Mouse (Mus musculus) cerebral cortex, adult 2 months (tissue): Measurements from ENCODE around the gene Zbtb8os.

Source experiments
- WGBS: fragments of 180-500 bp; shearing (Covaris S2); methylation state at CpG from one replicate; pipeline ENCODE4 v1.1.7; 2018; 5-methylcytosine and 5-hydroxymethylcytosine counted together

The Zbtb8os gene

GRCm38 (mm10) chr4:129376961-129377545 lies 41.6 kb downstream of the Zbtb8os start:
- under 1% methylated on average over 68 of the region's 68 CpGs for WGBS

- WGBS, result 2% methylated on average over 64 of the region's 65 CpGs
Observed at GRCm38 (mm10) chr4:129377601-129378390, 42.3 kb downstream of the Zbtb8os start, which contains the start of gene Zbtb8a. Gene Zbtb8a, minus strand, starts transcription at chr4:129378116.

- 78% methylated on average over 3 of the region's 3 CpGs for WGBS
Observed at GRCm38 (mm10) chr4:129379805-129380204, 44.3 kb downstream of the Zbtb8os start.

GRCm38 (mm10) chr4:129381148-129381547 lies 45.7 kb downstream of the Zbtb8os start:
- 63% methylated on average over 8 of the region's 8 CpGs for WGBS

- 91% methylated on average over 9 of the region's 9 CpGs for WGBS
Observed at GRCm38 (mm10) chr4:129382029-129382428, 46.5 kb downstream of the Zbtb8os start.

- 85% methylated on average over 2 of the region's 2 CpGs for WGBS
Observed at GRCm38 (mm10) chr4:129382488-129382887, 47.0 kb downstream of the Zbtb8os start.

- WGBS, result 91% methylated on average over 3 of the region's 3 CpGs
Observed at GRCm38 (mm10) chr4:129383586-129383985, 48.1 kb downstream of the Zbtb8os start.

GRCm38 (mm10) chr4:129384440-129384839 lies 48.9 kb downstream of the Zbtb8os start:
- WGBS, result 38% methylated on average over 6 of the region's 6 CpGs

GRCm38 (mm10) chr4:129385685-129386084 lies 50.2 kb downstream of the Zbtb8os start:
- WGBS, result 83% methylated on average over 11 of the region's 11 CpGs

GRCm38 (mm10) chr4:129386269-129386946 lies 50.9 kb downstream of the Zbtb8os start:
- 94% methylated on average over 8 of the region's 8 CpGs for WGBS

GRCm38 (mm10) chr4:129386989-129387388 lies 51.5 kb downstream of the Zbtb8os start:
- 83% methylated on average over 2 of the region's 2 CpGs for WGBS

- WGBS, result 84% methylated on average over 5 of the region's 5 CpGs
Observed at GRCm38 (mm10) chr4:129388404-129388803, 52.9 kb downstream of the Zbtb8os start.

GRCm38 (mm10) chr4:129390216-129390743 lies 54.8 kb downstream of the Zbtb8os start:
- 74% methylated on average over 14 of the region's 14 CpGs for WGBS

GRCm38 (mm10) chr4:129390936-129391557 lies 55.6 kb downstream of the Zbtb8os start:
- 85% methylated on average over 7 of the region's 7 CpGs for WGBS

- 60% methylated on average over 12 of the region's 12 CpGs for WGBS
Observed at GRCm38 (mm10) chr4:129394089-129394870, 58.8 kb downstream of the Zbtb8os start.

GRCm38 (mm10) chr4:129396960-129397359 lies 61.5 kb downstream of the Zbtb8os start:
- 83% methylated on average over 3 of the region's 3 CpGs for WGBS

GRCm38 (mm10) chr4:129399813-129400212 lies 64.3 kb downstream of the Zbtb8os start:
- WGBS, result 92% methylated on average over 4 of the region's 4 CpGs
